Mouse (Mus musculus) G1E (cell line): ENCODE results near the gene Fbxo42.

Experiments
- CTCF ChIP-seq: IDR thresholded peaks from 2 replicates; pipeline ENCODE4 v1.5.1; 2012; ENCODE audit warnings: low read depth, low read length, inconsistent platforms, mixed read lengths
- POLR2AphosphoS5 ChIP-seq: IDR thresholded peaks from 2 replicates; pipeline ENCODE4 v1.6.1; 2012; ENCODE audit warnings: low read depth, low read length, inconsistent platforms; ENCODE audit not compliant: insufficient replicate concordance
- TAL1 ChIP-seq: conservative IDR thresholded peaks from 2 replicates; pipeline ENCODE4 v1.6.1; 2012; ENCODE audit warnings: low read depth, low read length, inconsistent platforms, mixed read lengths

DNA sequence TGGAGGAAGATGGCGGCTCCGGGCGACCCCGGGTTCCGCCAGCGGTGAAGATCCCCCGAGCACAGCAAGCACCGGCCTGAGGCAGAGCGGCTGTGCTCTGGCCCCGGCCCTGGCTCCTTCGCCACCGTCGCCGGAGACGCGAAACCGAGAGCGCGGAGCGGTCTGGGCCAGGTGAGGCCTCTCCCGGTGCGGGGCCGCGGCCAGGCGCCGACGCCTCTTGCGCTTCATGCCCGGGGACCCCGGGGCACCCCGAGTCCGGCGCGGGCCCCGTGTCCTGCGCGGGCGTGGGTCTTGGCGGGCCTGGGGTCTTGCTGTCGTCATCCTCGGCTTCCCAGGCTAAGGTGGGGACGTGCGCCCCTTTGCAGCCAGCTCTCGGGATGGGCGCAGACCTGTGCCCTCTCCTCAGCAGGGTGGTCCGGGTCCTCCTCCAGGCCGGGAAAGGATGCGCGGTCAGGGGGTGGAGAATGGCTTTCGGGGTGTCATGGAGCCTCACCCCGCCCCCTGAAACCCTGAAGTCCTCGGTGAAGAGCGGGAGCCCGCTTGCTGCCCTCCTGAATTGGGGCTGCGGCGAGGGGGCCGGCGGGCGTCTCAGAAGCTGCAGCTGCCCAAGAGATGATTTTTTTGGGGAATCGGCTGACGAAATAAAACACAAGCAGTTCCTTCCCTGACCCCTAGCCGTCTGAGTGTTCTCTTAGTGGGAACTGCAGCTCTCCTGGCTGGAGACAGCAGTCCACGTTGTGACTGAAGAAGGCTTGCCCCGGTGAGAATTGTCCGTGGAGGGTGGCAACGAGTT, 492 bp downstream of the Fbxo42 start:
- TF ChIP-seq CTCF = no peak
- no peak for TF ChIP-seq TAL1
- TF ChIP-seq POLR2AphosphoS5 = no peak
